Comparison of ENCODE assay signal across 19 mouse cellular contexts in genomic region chr2:160427431-160427830, GRCm38 (mm10).
DNase-seq lines count a peak whose midpoint lies in the region; ATAC-seq lines count a peak whose summit lies in the region.
"Had no signal": no experiment of that assay in that cellular context is flagged by ENCODE, and none has a peak within 500 bp of the region (broad histone marks: within the 10 kb centered on the region; RNA-seq: fewer than 3 reads in every experiment).

No protein-coding gene starts in this region.

- ATAC-seq in CD4-positive, CD25-positive, alpha-beta regulatory T cell, adult 4 months: peak; percentile 63
- ATAC-seq: forebrain, embryonic 15.5 days; hindbrain, postnatal 0 days had no signal

- 0 out of 2 replicates have a peak, but pooled peaks cover 4% of the 10 kb centered on the region for H3K27me3 ChIP-seq in hindbrain, embryonic 10.5 days (ENCODE audit: insufficient read depth, poor library complexity, severe bottlenecking)
- H3K27me3 ChIP-seq: embryonic facial prominence, embryonic 12.5 days; forebrain, embryonic 15.5 days had no signal

- peaks cover under 1% of the 10 kb centered on the region; the same call in 1 of the 2 replicates for H3K4me1 ChIP-seq in hindbrain, embryonic 10.5 days (replicated peaks)
- H3K4me1 ChIP-seq: embryonic facial prominence, embryonic 12.5 days; forebrain, embryonic 15.5 days; heart, embryonic 13.5 days had no signal

- 72% methylated on average over 10 of the region's 10 CpGs for WGBS in hindbrain, embryonic 10.5 days

- peak; percentile 80 for DNase-seq in A20 (ENCODE audit: low read depth, low spot score)
- peak; percentile 86 for DNase-seq in thymus, postnatal 0 days (ENCODE audit: low spot score)
- DNase-seq in thymus, postnatal 36 days: peak; percentile 59 to 81
- DNase-seq in spleen, adult 18-20 months: no peak
- no peak for DNase-seq in hindbrain, embryonic 10.5 days (ENCODE audit: low spot score)
- no peak for DNase-seq in left cerebral cortex, adult 9 months (ENCODE audit: low spot score in 2 of 2)
- DNase-seq: adrenal gland, postnatal 10 days; cerebellum, adult 11 months; cerebellum, adult 8-10 months; cerebellum, postnatal 25 days; gastrocnemius, postnatal 25 days; heart, postnatal 10 days; heart, postnatal 4 days had no signal

- H3K9me3 ChIP-seq in hindbrain, embryonic 10.5 days: no peaks in the 10 kb centered on the region
- H3K9me3 ChIP-seq: embryonic facial prominence, embryonic 12.5 days; forebrain, embryonic 15.5 days; heart, embryonic 13.5 days; hindbrain, embryonic 13.5 days had no signal

- no peaks in the 10 kb centered on the region for H3K36me3 ChIP-seq in hindbrain, embryonic 10.5 days
- H3K36me3 ChIP-seq: embryonic facial prominence, embryonic 12.5 days; forebrain, embryonic 15.5 days; heart, embryonic 13.5 days; hindbrain, embryonic 13.5 days had no signal

- H3K4me3 ChIP-seq in hindbrain, embryonic 10.5 days: no peak overlapping the region
- H3K4me3 ChIP-seq: embryonic facial prominence, embryonic 12.5 days; forebrain, embryonic 15.5 days; heart, embryonic 13.5 days; hindbrain, embryonic 13.5 days had no signal

- H3K27ac ChIP-seq in hindbrain, embryonic 10.5 days: no peak overlapping the region
- H3K27ac ChIP-seq: embryonic facial prominence, embryonic 12.5 days; forebrain, embryonic 15.5 days; heart, embryonic 13.5 days; hindbrain, embryonic 13.5 days; hindbrain, postnatal 0 days had no signal

Comparison
In these comparisons a context has a peak if more than half of its experiments do, and no peak if none do; other contexts are left out.
1. DNase-seq: peak in A20 (single experiment), thymus, postnatal 0 days (single experiment) and thymus, postnatal 36 days (2 of 2); none in spleen, adult 18-20 months (0 of 2), hindbrain, embryonic 10.5 days (single experiment) and left cerebral cortex, adult 9 months (0 of 2).